Mouse (Mus musculus): Measurements from ENCODE around the gene Gnai2. TPM values are rescaled to one million over a fixed set of nuclear protein-coding genes. Genes with fewer than 3 reads are reported as not detected.
"Not testable (repeated sequence)": the region's sequence is repeated elsewhere in the genome, so short reads cannot be mapped to it uniquely, and the experiment has no call there.

Gnai2 gene
- polyA plus RNA-seq, 1 experiment from 2014 or later: 367 TPM

GRCm38 (mm10) chr9:107582509-107583062, 52.6 kb downstream of the Gnai2 start:
- Histone ChIP-seq H3K9ac (no peak overlapping the region), H3K27ac (no peak overlapping the region), H3K4me2 (no peak overlapping the region), H3K9me3 (replicated peaks) (no peaks in the 10 kb centered on the region), H3K4me3 (no peak overlapping the region), H3K4me1 (replicated peaks) (peaks cover 38% of the 10 kb centered on the region), H3K36me3 (peaks cover 10% of the 10 kb centered on the region), H3K27me3 (no peaks in the 10 kb centered on the region)
- no peak for ATAC-seq (replicated peaks; ENCODE audit: insufficient number of reproducible peaks, insufficient read depth, low FRiP score, low read depth)
- 90% methylated on average over 7 of the region's 7 CpGs for WGBS

- ATAC-seq (replicated peaks; ENCODE audit: insufficient number of reproducible peaks, insufficient read depth, low FRiP score, low read depth): no peak
These were observed 53.6 kb downstream of the Gnai2 start for GRCm38 (mm10) chr9:107581584-107581983.

GRCm38 (mm10) chr9:107580501-107581317, 54.5 kb downstream of the Gnai2 start, which contains the start of gene Hyal3:
Gene Hyal3 (plus strand): TSS chr9:107580818.
- no peaks in the 10 kb centered on the region for H3K9me3 ChIP-seq (replicated peaks)
- peak within 1 kb of the TSS; percentile 62 for H3K4me3 ChIP-seq
- H3K27ac ChIP-seq: peak within 1 kb of the TSS; percentile 93
- WGBS: under 1% methylated on average over 32 of the region's 32 CpGs
- H3K27me3 ChIP-seq: no peaks in the 10 kb centered on the region
- ATAC-seq (replicated peaks; ENCODE audit: insufficient number of reproducible peaks, insufficient read depth, low FRiP score, low read depth): peak; percentile 74
- H3K4me1 ChIP-seq (replicated peaks): peaks cover 52% of the 10 kb centered on the region
- H3K4me2 ChIP-seq: peak within 1 kb of the TSS; percentile 89
- peaks cover 10% of the 10 kb centered on the region for H3K36me3 ChIP-seq
- H3K9ac ChIP-seq: peak within 1 kb of the TSS; percentile 65

More at GRCm38 (mm10) chr9:107581584-107581983, 53.6 kb downstream of the Gnai2 start:
- peak overlapping the region; percentile 62 for H3K4me3 ChIP-seq
- H3K4me1 ChIP-seq (replicated peaks): peaks cover 45% of the 10 kb centered on the region
- peaks cover 10% of the 10 kb centered on the region for H3K36me3 ChIP-seq
- H3K27me3 ChIP-seq: no peaks in the 10 kb centered on the region
- peak overlapping the region; percentile 65 for H3K9ac ChIP-seq
- 68% methylated on average over 4 of the region's 4 CpGs for WGBS
- H3K27ac ChIP-seq: peak overlapping the region; percentile 93; the same call in 1 of the 2 replicates
- H3K9me3 ChIP-seq (replicated peaks): no peaks in the 10 kb centered on the region
- H3K4me2 ChIP-seq: peak overlapping the region; percentile 89

GRCm38 (mm10) chr9:107579023-107579900, 55.9 kb downstream of the Gnai2 start:
- Histone ChIP-seq H3K9ac (0 out of 2 replicates have a peak overlapping the region, but pooled peaks have one; percentile 14), H3K4me2 (0 out of 2 replicates have a peak overlapping the region, but pooled peaks have one; percentile 89), H3K4me3 (no peak overlapping the region), H3K36me3 (peaks cover 16% of the 10 kb centered on the region), H3K27ac (peak overlapping the region; percentile 93), H3K4me1 (replicated peaks) (peaks cover 54% of the 10 kb centered on the region), H3K27me3 (no peaks in the 10 kb centered on the region), H3K9me3 (replicated peaks) (no peaks in the 10 kb centered on the region)
- ATAC-seq (replicated peaks; ENCODE audit: insufficient number of reproducible peaks, insufficient read depth, low FRiP score, low read depth): no peak
- WGBS: 95% methylated on average over 14 of the region's 14 CpGs

- 0 out of 2 replicates have a peak within 1 kb of the TSS, but pooled peaks have one; percentile 14 for H3K9ac ChIP-seq
- peak within 1 kb of the TSS; percentile 93 for H3K27ac ChIP-seq
- no peak for ATAC-seq (replicated peaks; ENCODE audit: insufficient number of reproducible peaks, insufficient read depth, low FRiP score, low read depth)
- peaks cover 54% of the 10 kb centered on the region for H3K4me1 ChIP-seq (replicated peaks)
- H3K27me3 ChIP-seq: no peaks in the 10 kb centered on the region
- no peak within 1 kb of the TSS for H3K4me3 ChIP-seq
- peak within 1 kb of the TSS; percentile 89; the same call in 1 of the 2 replicates for H3K4me2 ChIP-seq
- 72% methylated on average over 3 of the region's 3 CpGs for WGBS
- H3K36me3 ChIP-seq: peaks cover 18% of the 10 kb centered on the region
- no peaks in the 10 kb centered on the region for H3K9me3 ChIP-seq (replicated peaks)
These were observed 56.6 kb downstream of the Gnai2 start, which contains the start of gene Naa80 for GRCm38 (mm10) chr9:107578587-107578986. Gene Naa80 (plus strand): TSS chr9:107578887.

- WGBS: 88% methylated on average over 10 of the region's 10 CpGs
- Histone ChIP-seq H3K9ac (no peak overlapping the region), H3K4me1 (replicated peaks) (peaks cover 54% of the 10 kb centered on the region), H3K27me3 (no peaks in the 10 kb centered on the region), H3K4me2 (peak overlapping the region; percentile 55; the same call in 1 of the 2 replicates), H3K36me3 (peaks cover 17% of the 10 kb centered on the region), H3K27ac (no peak overlapping the region), H3K9me3 (replicated peaks) (no peaks in the 10 kb centered on the region), H3K4me3 (no peak overlapping the region)
- no peak for ATAC-seq (replicated peaks; ENCODE audit: insufficient number of reproducible peaks, insufficient read depth, low FRiP score, low read depth)
These were observed 57.3 kb downstream of the Gnai2 start for GRCm38 (mm10) chr9:107577871-107578270.

- 25% methylated on average over 16 of the region's 16 CpGs for WGBS
- Histone ChIP-seq H3K27ac (peak within 1 kb of the TSS; percentile 68), H3K4me2 (peak within 1 kb of the TSS; percentile 55), H3K9ac (peak within 1 kb of the TSS; percentile 28; the same call in 1 of the 2 replicates), H3K9me3 (replicated peaks) (no peaks in the 10 kb centered on the region), H3K4me3 (peak within 1 kb of the TSS; percentile 38), H3K36me3 (peaks cover 29% of the 10 kb centered on the region), H3K4me1 (replicated peaks) (peaks cover 51% of the 10 kb centered on the region), H3K27me3 (no peaks in the 10 kb centered on the region)
- ATAC-seq (replicated peaks; ENCODE audit: insufficient number of reproducible peaks, insufficient read depth, low FRiP score, low read depth): peak; percentile 66
These were observed 58.6 kb downstream of the Gnai2 start, which contains the start of gene Hyal1 for GRCm38 (mm10) chr9:107576357-107577107. Gene Hyal1 (plus strand): TSS chr9:107576927.

- Histone ChIP-seq H3K4me1 (replicated peaks) (peaks cover 53% of the 10 kb centered on the region), H3K9ac (no peak overlapping the region)
- WGBS: 81% methylated on average over 14 of the region's 14 CpGs
These were observed 59.4 kb downstream of the Gnai2 start for GRCm38 (mm10) chr9:107575579-107576356.

GRCm38 (mm10) chr9:107573774-107574173, 61.4 kb downstream of the Gnai2 start:
- ATAC-seq (replicated peaks; ENCODE audit: insufficient number of reproducible peaks, insufficient read depth, low FRiP score, low read depth); H3K9me3 ChIP-seq (replicated peaks); H3K4me2 ChIP-seq; H3K27me3 ChIP-seq; H3K27ac ChIP-seq; H3K9ac ChIP-seq; H3K4me3 ChIP-seq: not testable (repeated sequence)
- WGBS: 81% methylated on average over 6 of the region's 6 CpGs
- Histone ChIP-seq H3K4me1 (replicated peaks) (peaks cover 53% of the 10 kb centered on the region), H3K36me3 (peaks cover 29% of the 10 kb centered on the region)

More at GRCm38 (mm10) chr9:107575579-107576356, 59.4 kb downstream of the Gnai2 start:
- no peak for ATAC-seq (replicated peaks; ENCODE audit: insufficient number of reproducible peaks, insufficient read depth, low FRiP score, low read depth)
- Histone ChIP-seq H3K9me3 (replicated peaks) (no peaks in the 10 kb centered on the region), H3K4me3 (no peak overlapping the region), H3K4me2 (no peak overlapping the region), H3K27me3 (no peaks in the 10 kb centered on the region), H3K27ac (peak overlapping the region; percentile 68), H3K36me3 (peaks cover 29% of the 10 kb centered on the region)

GRCm38 (mm10) chr9:107572327-107572662, 62.9 kb downstream of the Gnai2 start:
- Histone ChIP-seq H3K27ac (no peak overlapping the region), H3K4me3 (no peak overlapping the region), H3K36me3 (peaks cover 29% of the 10 kb centered on the region), H3K4me1 (replicated peaks) (peaks cover 57% of the 10 kb centered on the region), H3K9ac (no peak overlapping the region), H3K9me3 (replicated peaks) (no peaks in the 10 kb centered on the region), H3K27me3 (no peaks in the 10 kb centered on the region), H3K4me2 (no peak overlapping the region)
- ATAC-seq (replicated peaks; ENCODE audit: insufficient number of reproducible peaks, insufficient read depth, low FRiP score, low read depth): no peak
- WGBS: 91% methylated on average over 2 of the region's 2 CpGs
